Mouse (Mus musculus) myocyte (in vitro differentiated cells): ENCODE measurements at regions not wholly inside any gene's neighbourhood (a gene's known extent, or its start where the extent isn't known, plus 50 kb on each side); places are given as distances from the start of the nearest gene placed in this dataset.

Experiments used
- CEBPB ChIP-seq: IDR thresholded peaks from 2 replicates; pipeline ENCODE4 v1.6.1; 2011; ENCODE audit warnings: mild to moderate bottlenecking, moderate library complexity; ENCODE audit not compliant: poor library complexity, insufficient read depth, severe bottlenecking
- E2F4 ChIP-seq: IDR thresholded peaks from one replicate; pipeline ENCODE4 v1.6.1; 2011; ENCODE audit warnings: mild to moderate bottlenecking, control low read depth, moderate library complexity; ENCODE audit not compliant: insufficient read depth
- MAX ChIP-seq: IDR thresholded peaks from one replicate; pipeline ENCODE4 v1.6.1; 2011; ENCODE audit warnings: low read depth, mild to moderate bottlenecking, control low read depth
- MYOD1 ChIP-seq, 3 experiments: IDR thresholded peaks; one replicate each; pipeline ENCODE4 v1.6.1; 2011; ENCODE audit warnings: control low read depth in 2 of 3, low read depth in 2 of 3, mild to moderate bottlenecking in 2 of 3, moderate library complexity in 1 of 3; ENCODE audit not compliant: insufficient read length in 2 of 3, control insufficient read depth in 1 of 3
- MYOG ChIP-seq, 3 experiments: IDR thresholded peaks; one replicate each; pipeline ENCODE4 v1.6.1; 2011; ENCODE audit warnings: control low read depth in 2 of 3, low read depth in 2 of 3, mild to moderate bottlenecking in 2 of 3; ENCODE audit not compliant: insufficient read length in 2 of 3, control insufficient read depth in 1 of 3, insufficient read depth in 1 of 3
- POLR2A ChIP-seq: IDR thresholded peaks from one replicate; pipeline ENCODE4 v1.6.1; 2011; ENCODE audit warnings: low read depth, mild to moderate bottlenecking, control low read depth, moderate library complexity; ENCODE audit not compliant: insufficient read length
- POLR2AphosphoS2 ChIP-seq: IDR thresholded peaks from one replicate; pipeline ENCODE4 v1.6.1; 2011; ENCODE audit warnings: low read depth, control low read depth; ENCODE audit not compliant: insufficient read length
- REST ChIP-seq: IDR thresholded peaks from one replicate; pipeline ENCODE4 v1.6.1; 2011; ENCODE audit warnings: mild to moderate bottlenecking, control low read depth, moderate library complexity; ENCODE audit not compliant: insufficient read depth, insufficient read length
- SRF ChIP-seq: IDR thresholded peaks from one replicate; pipeline ENCODE4 v1.6.1; 2011; ENCODE audit warnings: low read depth; ENCODE audit not compliant: control insufficient read depth, insufficient read length
- USF1 ChIP-seq: IDR thresholded peaks from one replicate; pipeline ENCODE4 v1.6.1; 2011; ENCODE audit warnings: low read depth, mild to moderate bottlenecking, control low read depth, moderate library complexity

GRCm38 (mm10) chr9:14203307-14203695, 71.6 kb upstream of the Sesn3 start:
- no peak for TF ChIP-seq POLR2A
- no peak for TF ChIP-seq E2F4
- no peak for TF ChIP-seq MYOD1 (IDR thresholded peaks at IDR 0.05; ENCODE audit: control insufficient read depth in 1 of 3, insufficient read length in 2 of 3, low read depth in 2 of 3)
- no peak for TF ChIP-seq REST
- no peak for TF ChIP-seq MAX
- TF ChIP-seq MYOG (IDR thresholded peaks at IDR 0.05; ENCODE audit: control insufficient read depth in 1 of 3, insufficient read depth in 1 of 3, insufficient read length in 2 of 3, low read depth in 2 of 3): no peak
- TF ChIP-seq POLR2AphosphoS2: no peak
- no peak for TF ChIP-seq CEBPB
- no peak for TF ChIP-seq SRF
- no peak for TF ChIP-seq USF1
